Mouse (Mus musculus) heart, postnatal 36 days (tissue): ENCODE results near the gene Zkscan3. TPM values are rescaled to one million over a fixed set of nuclear protein-coding genes. Genes with fewer than 3 reads are reported as not detected.
"Not testable (repeated sequence)": the region's sequence is repeated elsewhere in the genome, so short reads cannot be mapped to it uniquely, and the experiment has no call there.

ENCODE experiments used
- DNase-seq, 2 experiments: peaks; one replicate each; pipeline ENCODE4 v3.0.0; 2021 to 2022
- intact Hi-C: fragments of 180-260 bp; cut with DNase I; formaldehyde crosslinking; loops from one replicate; pipeline ENCODE4 v1.15.1; 2025
- microRNA-seq, 2 experiments: library from miRNA; unstranded; fragments of <30 nt; microRNA quantifications; one replicate each; pipeline ENCODE4 v1.2.0; 2021; ENCODE audit warnings: borderline number of aligned reads in 2 of 2
- total RNA-seq, 2 experiments: library from RNA; stranded (reverse); gene quantifications; 2 replicates each; pipeline ENCODE4 v1.2.3; 2021

Zkscan3 gene
- total RNA-seq, 2 experiments from 2014 or later, result 26.4 to 31.2 TPM

DNA sequence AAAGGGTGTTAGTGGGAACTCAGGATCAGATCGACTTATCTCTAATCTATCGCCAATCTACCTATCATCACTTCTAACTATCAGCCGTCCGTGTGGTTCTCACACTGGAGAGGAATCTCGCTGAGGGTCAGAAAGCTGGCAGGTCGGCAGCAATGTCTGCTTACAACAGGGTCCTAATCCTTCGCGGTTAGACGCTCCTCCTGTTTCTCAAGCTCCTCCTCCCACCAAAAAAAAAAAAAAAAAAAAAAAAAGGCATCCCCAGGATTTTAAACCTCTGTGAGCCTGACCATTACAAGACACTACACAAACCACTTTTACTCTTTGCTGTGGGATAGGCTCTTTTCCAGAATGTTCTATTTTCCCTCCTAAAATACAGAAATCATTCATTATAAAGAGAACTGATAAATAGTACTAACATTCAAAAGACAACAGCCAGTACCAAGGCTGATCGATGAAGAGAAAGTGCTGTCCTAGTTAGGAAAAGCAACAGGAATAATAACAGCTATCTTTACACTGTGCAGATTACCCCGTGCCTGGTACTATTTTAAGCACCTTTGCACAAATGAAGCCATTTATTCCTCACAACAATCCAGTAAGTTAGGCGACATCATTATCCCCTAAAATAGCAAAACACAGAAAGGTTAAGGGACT is 794 bp downstream of the Zkscan3 start:
- no peak for DNase-seq
- intact Hi-C loops, result loop anchor here (1.0 to 10.0 kb wide), 6 partner anchors 39 to 313 kb away; partner anchors contain the start of genes Gm11273, Hist1h2ai, Hist1h2bl and Hist1h3h

DNA sequence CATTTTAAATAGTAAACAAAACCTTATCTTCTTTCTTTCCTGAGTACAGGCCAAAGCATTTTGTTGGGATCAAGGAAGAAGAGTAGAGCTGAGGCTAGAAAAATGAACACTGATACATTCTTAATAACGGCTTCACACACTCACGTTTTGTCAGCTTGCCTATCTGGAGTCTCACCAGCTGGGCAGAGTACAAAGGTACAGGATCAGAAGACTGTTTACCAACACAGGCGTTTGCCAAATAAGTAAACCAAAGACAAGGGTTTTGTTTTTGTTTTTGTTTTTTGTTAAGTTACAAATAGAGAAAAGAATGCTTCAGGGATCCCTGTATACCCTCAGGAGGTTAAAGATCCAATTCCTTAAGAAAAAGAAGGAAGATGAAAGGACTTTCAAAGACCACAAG is 1.4 kb downstream of the Zkscan3 start:
- no peak for DNase-seq
- intact Hi-C loops, result loop anchor here (10.0 kb wide), 2 partner anchors 104 to 314 kb away; partner anchors contain the start of genes Gm11273, Hist1h2ai, Hist1h2bl and Hist1h3h

DNA sequence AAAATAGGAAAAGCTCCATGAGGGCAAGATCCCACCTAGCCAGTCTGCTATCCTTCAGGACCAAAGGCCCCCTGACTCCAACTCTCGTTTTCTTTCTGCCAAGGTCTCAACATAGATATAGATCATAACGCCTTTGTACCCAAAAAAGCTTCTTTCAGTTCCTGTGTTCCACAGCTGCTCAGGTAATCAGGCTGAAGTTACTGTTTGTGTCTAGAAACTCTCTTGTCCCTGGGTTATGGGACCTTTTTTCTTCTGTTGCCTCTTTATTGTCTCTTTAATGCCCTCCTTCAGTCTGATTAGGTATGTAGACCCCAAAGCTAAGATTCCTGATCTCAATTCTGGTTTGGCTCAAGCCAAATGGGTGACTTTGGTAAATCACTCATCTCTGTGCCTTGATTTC is 5.1 kb downstream of the Zkscan3 start:
- DNase-seq, result no peak
- intact Hi-C loops, result no loop called here

DNA sequence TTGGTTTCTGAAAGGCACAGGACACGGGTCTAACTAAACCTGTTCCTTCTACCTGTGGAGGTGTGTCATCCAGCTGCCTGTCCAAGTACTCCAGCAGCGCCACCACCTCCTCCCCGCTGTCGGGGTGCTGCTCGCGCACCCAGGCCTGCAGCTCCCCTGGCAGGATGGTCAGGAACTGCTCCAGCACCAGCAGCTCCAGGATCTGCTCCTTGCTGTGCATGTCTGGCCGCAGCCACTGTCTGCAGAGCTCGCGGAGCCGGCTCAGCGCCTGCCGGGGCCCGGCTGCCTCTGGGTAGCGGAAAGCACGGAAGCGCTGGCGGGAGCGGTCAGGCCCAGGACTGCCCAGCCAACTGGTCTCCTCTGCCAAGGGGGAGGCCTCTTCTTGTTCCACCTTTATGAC is 6.5 kb downstream of the Zkscan3 start:
- intact Hi-C loops, result not testable (repeated sequence)
- peak; percentile 19 to 26 for DNase-seq

DNA sequence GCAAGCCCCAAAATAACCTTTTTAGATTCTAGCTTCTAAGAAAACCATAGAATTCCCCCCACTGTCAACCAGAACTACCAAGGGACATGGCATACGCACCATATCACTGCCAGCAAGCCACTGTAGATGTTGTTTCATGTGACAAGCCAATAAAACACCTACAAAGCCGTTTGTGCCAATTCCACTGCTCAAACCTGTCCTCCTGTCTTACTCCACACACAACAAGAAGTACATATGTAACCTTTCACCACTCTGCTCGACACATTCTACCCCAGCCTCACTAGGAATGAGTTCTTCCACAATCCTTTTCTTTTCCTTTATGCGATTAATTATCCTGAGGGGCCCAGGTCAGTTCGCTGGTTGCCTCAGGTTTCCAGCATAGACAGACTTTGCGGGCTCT is 6.9 kb downstream of the Zkscan3 start:
- DNase-seq, result no peak
- intact Hi-C loops, result no loop called here

DNA sequence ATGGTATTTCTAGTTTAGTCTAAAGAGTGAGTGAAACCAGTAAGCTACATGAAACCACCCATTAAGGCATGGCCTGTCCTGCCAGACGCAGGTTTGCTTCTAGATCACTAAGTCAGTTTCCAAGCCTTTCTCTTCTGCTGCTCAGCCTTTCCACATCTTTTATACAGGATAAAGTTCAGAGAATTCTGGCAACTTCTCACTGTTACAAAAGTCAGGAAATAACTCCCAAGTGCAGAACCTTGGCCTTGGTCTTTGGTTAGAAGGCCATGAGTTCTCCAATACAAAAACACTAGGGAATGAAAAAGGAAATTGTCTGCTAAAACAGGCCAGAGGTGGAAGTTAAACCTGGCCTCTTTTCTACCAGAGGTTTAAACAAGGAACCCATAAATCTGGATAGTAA is 7.3 kb downstream of the Zkscan3 start:
- intact Hi-C loops, result no loop called here
- DNase-seq, result no peak

DNA sequence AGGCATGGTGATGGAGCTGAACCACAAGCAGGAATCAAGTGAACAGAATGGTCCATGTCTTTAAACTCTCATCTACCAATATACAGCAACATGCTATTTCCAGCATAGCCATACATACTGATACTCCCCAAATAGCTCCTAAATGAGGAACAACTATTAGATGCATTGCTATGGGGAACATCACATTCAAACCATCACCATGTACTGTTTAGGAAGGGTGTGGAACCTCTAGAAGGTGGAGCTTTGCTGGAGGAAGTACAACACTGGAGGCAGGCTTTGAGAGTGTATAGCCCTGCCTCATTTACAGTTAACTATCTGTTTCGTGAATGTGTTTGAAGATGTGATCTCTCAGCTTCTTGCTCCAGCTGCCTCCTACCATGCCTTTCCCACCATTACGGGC is 24.8 kb downstream of the Zkscan3 start:
- intact Hi-C loops, result no loop called here
- DNase-seq, result no peak

DNA sequence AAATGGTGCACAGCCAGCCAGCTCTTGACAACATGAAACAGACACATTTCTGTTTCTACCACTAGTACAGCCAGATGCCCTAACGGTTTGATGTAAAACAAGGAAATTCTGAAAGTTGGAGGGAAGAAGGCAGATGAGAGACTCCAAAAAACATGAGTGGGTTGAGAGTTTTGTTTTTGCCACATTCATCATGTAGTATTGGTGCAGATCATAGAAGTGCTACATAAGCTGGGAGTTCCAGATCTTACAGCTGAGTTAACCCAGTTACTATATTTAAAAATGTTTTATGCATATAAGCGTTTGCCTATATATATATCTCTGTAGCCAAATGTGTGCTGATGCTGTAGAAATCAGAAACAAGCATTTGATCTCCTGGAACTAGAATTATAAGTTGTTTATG is 29.9 kb downstream of the Zkscan3 start:
- intact Hi-C loops, result no loop called here
- DNase-seq, result no peak

DNA sequence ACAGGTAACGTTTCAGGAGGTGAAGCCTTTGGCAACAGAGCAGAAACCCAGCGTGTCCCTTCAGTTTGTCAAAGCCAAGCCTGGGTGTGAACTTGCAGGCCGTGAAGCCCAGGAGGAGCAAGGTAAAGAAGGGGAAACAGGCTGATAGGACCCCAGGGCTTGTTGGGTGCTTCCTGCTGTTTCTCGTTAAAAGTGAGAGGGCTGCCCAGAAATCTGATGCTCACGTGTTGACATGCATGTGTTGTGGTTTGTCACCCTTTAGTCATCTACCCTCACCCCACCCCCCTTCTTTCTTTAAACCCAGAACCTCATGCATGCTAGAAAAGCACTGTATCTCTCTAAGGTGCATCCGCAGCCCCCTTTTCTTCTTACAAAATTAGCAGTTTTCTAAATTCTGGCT is 35.9 kb downstream of the Zkscan3 start:
- intact Hi-C loops, result no loop called here
- DNase-seq, result no peak

DNA sequence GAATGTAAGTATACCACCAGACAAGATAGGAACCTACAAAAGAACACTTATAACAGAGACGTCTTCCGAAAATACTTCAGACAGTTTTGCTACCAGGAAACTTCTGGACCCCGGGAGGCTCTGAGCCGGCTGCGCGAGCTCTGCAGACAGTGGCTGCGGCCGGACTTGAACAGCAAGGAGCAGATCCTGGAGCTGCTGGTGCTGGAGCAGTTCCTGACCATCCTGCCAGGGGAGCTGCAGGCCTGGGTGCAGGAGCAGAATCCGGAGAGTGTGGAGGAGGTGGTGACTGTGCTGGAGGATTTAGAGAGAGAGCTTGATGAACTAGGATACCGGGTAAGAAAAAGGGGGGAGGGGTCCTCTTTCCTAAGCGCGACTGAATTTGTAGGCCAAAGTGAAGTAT is 38.8 kb downstream of the Zkscan3 start:
- intact Hi-C loops, result loop anchor here (2.0 to 5.0 kb wide), 3 partner anchors 104 to 349 kb away; partner anchors contain the start of genes Nkapl and Zkscan8
- DNase-seq, result no peak

DNA sequence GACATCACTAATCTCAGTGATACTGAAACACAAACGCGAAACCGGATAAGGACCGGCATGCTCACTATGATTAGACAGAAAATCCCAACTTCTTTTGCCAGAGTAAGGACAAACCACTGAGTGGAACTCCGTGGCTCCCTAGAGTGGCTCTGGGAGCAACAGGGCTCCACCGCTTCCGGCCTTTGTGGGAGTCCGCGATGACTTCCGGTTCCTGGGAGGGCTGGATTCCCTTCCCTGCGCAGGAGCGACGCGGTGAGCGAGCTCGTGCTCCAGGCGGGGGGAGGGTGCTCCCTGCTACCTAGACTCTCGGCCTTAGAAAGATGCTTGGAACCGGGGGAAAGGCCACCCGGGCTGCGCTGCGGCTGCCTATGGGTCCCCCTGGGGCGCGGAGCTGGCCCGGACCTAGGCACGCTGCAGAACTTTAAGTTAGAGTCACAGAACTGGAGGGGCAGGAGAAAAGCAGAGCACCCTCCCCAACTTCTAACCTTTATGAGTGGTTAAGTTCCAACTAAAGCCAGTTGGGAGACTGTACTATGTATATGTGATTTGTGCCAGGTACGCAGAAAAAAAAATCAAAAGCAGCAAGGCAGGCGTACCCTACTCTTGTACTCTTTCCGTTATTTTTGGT is 39.8 kb downstream of the Zkscan3 start, which contains the start of gene Zscan12:
Gene Zscan12 (plus strand): TSS at position 200 of the 628 bp plus-strand sequence.
- peak; percentile 87 to 89 for DNase-seq
- intact Hi-C loops, result loop anchor here (1.0 to 5.0 kb wide), 5 partner anchors 40 to 350 kb away; partner anchors contain the start of genes Nkapl, Zkscan3, Zkscan8 and Zscan26

DNA sequence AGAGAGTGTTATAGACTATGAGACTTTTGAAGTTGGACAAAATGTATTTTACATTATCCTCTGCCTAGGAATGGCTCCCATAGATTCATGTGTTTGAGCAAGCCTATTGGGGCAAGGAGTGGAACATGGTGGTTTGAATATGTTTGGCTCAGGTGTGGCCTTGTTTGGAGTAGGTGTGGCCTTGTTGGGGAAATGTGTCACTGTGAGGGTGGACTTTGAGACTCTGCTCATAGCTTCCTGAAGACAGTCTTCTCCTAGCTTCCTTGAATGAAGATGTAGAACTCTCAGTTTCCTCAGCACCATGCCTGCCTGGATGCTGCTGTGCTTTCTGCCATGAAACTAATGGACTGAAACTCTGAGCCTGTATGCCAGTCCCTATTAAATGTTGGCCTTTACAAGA is 52.0 kb downstream of the Zkscan3 start:
- intact Hi-C loops, result no loop called here
- no peak for DNase-seq

DNA sequence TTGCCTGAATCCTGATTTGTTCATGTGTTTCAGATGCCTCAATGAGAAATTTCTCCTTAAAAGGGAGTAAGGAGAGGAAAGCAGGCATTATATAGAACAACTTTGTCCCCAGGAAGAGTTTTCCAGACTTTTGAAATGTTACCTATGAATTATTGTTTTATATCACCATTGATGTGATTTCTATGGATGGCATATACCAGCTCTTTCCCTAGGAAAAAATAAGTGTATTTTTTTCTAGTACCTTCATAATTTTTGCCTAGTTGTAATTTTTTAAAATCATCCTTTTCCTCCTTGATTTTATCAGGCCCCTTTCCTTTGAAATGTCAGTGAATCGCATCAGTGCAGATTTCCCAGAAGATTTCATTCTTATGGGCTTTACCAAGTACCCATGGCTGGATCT is 55.9 kb downstream of the Zkscan3 start, which contains the start of gene Olfr1367:
Gene Olfr1367 (plus strand): TSS at position 301 of the 400 bp plus-strand sequence.
- DNase-seq, result no peak
- intact Hi-C loops, result no loop called here

Small RNA genes lying within 50 kb of the gene (microRNA-seq; reads per million reads assigned to microRNA genes)
- gene Mir1896, result 0 reads per million in 2 experiments
- gene Mir6942, result 0 to 1.3 reads per million in 2 experiments

Other genes starting within 250 kb of the Zkscan3 start
- 10 to 100 TPM; 19.7 to 20.0 TPM for gene Trim27, start 223.3 kb downstream of the Zkscan3 start, total RNA-seq
- gene Gpx5, start 110.0 kb downstream of the Zkscan3 start, total RNA-seq, result not detected
- gene Gpx6, start 90.6 kb downstream of the Zkscan3 start, total RNA-seq, result not detected
- gene Olfr1367, start 55.8 kb downstream of the Zkscan3 start, total RNA-seq, result not detected
- gene Zscan12, start 39.9 kb downstream of the Zkscan3 start, total RNA-seq, result 1 to 10 TPM; 5.3 to 5.8 TPM
- gene Pgbd1, start 38.3 kb upstream of the Zkscan3 start, total RNA-seq, result under 1 TPM; 0.30 to 0.42 TPM
- gene Zscan26, start 51.0 kb upstream of the Zkscan3 start, total RNA-seq, result 10 to 100 TPM; 20.4 to 23.2 TPM
- under 1 TPM; 0.67 to 0.76 TPM for gene Nkapl, start 65.8 kb upstream of the Zkscan3 start, total RNA-seq
- 1 to 10 TPM; 1.2 to 1.5 TPM for gene Zkscan4, start 76.2 kb upstream of the Zkscan3 start, total RNA-seq
- not detected for gene Gm10065, start 76.7 kb upstream of the Zkscan3 start, total RNA-seq
- 10 to 100 TPM; 26.5 to 28.1 TPM for gene AK157302, start 92.5 kb upstream of the Zkscan3 start, total RNA-seq
- gene Gm11273, start 98.7 kb upstream of the Zkscan3 start, total RNA-seq, result 100 to 1,000 TPM; 247 to 265 TPM
- gene Zkscan8, start 128.4 kb upstream of the Zkscan3 start, total RNA-seq, result 10 to 100 TPM in 1 of 2 experiments, 1 to 10 TPM in 1; 9.0 to 14.6 TPM
- gene Olfr1366, start 140.1 kb upstream of the Zkscan3 start, total RNA-seq, result not detected
- gene Olfr1535, start 157.1 kb upstream of the Zkscan3 start, total RNA-seq, result not detected
- not detected for gene Olfr1364, start 179.0 kb upstream of the Zkscan3 start, total RNA-seq
- gene Olfr1362, start 211.3 kb upstream of the Zkscan3 start, total RNA-seq, result not detected
- gene Olfr11, start 239.8 kb upstream of the Zkscan3 start, total RNA-seq, result not detected